Mouse (Mus musculus): ENCODE results near the gene Gm44596. TPM values are rescaled to one million over a fixed set of nuclear protein-coding genes. Genes with fewer than 3 reads are reported as not detected.

Gm44596 gene
- total RNA-seq, 2 experiments from 2014 or later = not detected

DNA sequence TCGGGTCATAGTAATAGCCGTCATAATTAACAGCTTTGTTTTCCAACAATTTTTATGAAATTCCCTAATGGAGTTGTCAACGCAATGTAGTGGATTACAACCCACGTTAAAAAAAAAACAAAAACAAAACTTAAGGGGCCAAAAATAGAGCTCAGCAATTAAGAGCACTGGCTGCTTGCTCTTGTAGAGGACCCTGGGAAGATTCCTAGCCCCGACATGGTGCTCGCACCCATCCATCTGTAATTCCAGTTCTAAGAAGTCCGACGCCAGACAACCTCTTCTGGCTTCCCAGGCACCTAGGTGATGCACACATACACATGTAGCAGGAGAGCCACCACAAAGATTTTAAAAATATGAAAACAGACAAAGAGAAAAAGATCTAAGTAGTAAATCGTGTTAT is 49.7 kb downstream of the Gm44596 start:
- ATAC-seq (ENCODE audit: poor library complexity, severe bottlenecking) = no peak

- no peak for ATAC-seq (ENCODE audit: poor library complexity, severe bottlenecking)
Measured at GRCm38 (mm10) chr6:128427571-128427970, 52.3 kb downstream of the Gm44596 start.

DNA sequence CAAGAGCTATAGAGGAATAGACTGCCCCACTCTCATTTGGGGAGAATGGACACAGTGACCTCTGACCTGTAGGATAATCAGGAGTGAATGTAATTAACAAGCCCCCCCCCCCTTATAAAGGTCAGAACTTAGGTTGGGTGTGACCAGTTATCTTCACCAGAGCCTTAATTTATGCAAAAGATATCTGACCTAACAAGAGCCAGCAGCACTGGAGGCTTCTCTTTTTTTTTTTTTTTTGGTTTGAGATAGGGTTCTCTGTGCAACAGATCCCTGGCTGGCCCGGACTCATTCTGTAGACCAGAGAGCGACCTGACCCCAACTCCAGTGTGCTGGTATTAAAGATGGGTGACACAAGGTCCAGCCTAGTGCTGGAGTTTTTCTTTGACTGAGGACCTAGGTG is 54.0 kb downstream of the Gm44596 start:
- ATAC-seq (ENCODE audit: poor library complexity, severe bottlenecking) = no peak

- no peak for ATAC-seq (ENCODE audit: poor library complexity, severe bottlenecking)
Measured at GRCm38 (mm10) chr6:128429826-128430225, 54.5 kb downstream of the Gm44596 start.

- ATAC-seq (ENCODE audit: poor library complexity, severe bottlenecking) = no peak
Measured at GRCm38 (mm10) chr6:128432356-128432915, 57.1 kb downstream of the Gm44596 start.

DNA sequence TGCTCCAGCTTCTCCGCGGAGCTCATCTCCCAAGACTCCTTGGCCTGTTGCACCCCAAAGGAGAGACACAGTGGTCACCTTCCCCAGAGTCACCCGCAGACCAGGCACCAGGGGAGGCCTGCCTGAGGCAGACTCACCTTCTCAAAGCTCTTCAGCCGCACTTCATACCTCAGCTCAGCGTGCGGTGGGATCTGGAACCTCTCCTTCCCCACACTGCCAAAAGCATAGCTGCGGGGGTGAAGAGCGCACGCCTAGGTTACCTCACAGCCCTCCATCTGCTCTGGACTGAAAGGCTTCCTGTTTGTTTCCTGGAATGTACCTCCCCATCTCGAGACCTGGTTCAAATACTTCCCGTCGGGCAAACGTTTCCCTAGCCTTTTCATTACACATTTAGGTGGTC is 58.3 kb downstream of the Gm44596 start:
- no peak for ATAC-seq (ENCODE audit: poor library complexity, severe bottlenecking)

DNA sequence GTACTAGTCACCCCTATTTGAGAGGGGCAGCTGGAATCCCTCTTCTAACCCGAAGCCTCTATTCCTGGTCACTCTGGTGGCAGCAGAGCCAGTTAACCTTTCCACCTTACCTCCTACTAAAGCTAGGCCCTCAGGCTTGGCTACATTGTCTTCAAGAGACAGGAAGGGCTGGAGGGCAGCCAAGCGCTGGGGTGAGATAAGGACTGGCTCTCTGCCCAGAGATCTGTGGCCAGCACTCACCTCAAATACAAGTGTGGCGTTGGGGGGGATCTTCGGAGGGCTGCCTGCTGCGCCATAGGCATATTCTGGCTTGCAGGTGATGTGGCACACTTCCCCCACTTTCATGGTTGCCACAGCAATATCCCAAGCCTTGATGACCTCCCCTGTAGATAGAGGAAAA is 60.2 kb downstream of the Gm44596 start:
- ATAC-seq (ENCODE audit: poor library complexity, severe bottlenecking) = no peak

DNA sequence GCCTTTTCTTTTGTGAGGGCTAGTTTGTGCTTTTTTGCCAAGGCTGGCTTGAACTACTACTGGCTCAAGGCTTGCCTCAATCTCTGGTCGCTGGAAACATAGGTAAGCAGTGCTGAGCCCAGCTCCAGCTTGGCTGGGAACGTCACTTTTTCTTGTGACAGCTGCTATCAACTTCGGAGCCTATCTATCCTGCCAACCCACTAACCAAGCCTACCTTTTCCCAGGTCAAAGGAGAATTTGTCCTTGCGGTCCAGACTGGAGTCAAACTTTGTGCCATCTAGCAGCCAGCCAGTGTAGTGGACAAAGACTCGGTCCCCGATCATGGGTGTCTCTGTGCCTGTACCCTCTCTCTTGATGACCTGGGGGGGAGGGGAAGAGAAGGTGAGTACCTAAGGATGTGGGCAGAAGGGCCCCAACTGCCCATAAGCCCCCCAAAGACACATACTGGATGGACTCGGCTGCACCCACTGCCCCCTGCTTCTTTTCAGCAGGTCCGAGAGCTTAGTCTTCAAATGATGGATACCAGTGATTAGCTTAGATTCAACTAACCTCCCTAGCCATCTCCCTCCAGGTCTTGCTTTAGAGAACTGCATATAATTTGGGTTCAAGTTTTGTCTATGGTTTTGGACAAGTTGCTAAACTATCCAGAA is 61.2 kb downstream of the Gm44596 start:
- no peak for ATAC-seq (ENCODE audit: poor library complexity, severe bottlenecking)

- 0 out of 2 replicates have a peak, but pooled peaks have one; percentile 0 for ATAC-seq (ENCODE audit: poor library complexity, severe bottlenecking)
Measured at GRCm38 (mm10) chr6:128437288-128437687, 62.0 kb downstream of the Gm44596 start.

GRCm38 (mm10) chr6:128437731-128438316 is 62.5 kb downstream of the Gm44596 start:
- ATAC-seq (ENCODE audit: poor library complexity, severe bottlenecking) = peak; percentile 51

DNA sequence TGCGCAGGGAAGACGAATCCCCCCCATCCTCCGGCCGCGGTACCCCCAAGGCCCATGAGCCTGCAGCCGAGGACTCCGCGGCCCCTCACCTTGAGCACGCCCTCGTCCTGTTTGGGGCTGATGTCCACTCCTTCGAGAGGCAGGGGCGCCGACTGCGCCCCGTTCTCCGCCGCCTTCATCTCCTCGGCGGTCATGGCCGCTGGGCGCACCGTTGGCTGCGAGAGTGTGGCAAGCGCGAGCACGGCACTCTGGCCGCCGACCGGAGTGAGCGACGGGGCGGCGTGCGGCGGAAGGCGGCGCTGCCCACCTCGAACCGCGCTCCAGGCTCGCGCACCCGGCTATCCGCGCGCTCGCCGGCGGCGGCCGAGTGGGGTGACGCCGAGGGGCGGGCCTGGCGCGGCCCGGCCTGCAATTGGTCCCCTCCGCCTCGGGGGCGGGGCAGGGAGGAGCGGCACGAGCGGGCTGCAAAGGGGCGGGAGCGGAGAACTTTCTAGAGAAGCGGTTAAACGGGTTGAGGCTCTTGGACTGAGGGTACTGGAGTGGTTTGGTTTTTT is 63.1 kb downstream of the Gm44596 start, which contains the start of gene Fkbp4:
Gene Fkbp4 (minus strand): TSS at position 361 of the 554 bp plus-strand sequence.
- peak; percentile 91 for ATAC-seq (ENCODE audit: poor library complexity, severe bottlenecking)

DNA sequence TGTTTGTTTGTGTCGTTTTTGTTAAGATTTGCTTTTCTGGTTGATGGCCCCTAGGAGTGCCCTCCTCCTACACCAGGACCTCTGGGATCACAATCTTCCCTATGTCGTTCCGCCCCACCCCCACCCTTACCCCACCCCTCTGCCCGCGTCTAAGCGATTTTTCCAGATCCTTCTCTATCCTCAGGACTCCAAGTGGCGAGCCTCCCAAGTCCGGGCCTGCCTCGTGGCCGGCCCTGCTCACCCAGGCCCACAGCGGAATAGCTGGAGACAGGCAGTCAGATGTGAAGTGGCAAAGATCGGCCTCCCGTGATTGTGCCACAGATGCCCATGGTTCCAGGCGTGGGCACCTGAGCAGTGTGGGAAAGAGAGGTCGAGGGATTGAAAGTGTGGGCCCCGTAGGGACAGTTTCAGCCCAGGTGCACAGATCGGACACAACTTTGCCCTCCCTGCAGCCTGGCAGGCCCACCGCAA is 63.6 kb downstream of the Gm44596 start:
- ATAC-seq (ENCODE audit: poor library complexity, severe bottlenecking) = no peak

DNA sequence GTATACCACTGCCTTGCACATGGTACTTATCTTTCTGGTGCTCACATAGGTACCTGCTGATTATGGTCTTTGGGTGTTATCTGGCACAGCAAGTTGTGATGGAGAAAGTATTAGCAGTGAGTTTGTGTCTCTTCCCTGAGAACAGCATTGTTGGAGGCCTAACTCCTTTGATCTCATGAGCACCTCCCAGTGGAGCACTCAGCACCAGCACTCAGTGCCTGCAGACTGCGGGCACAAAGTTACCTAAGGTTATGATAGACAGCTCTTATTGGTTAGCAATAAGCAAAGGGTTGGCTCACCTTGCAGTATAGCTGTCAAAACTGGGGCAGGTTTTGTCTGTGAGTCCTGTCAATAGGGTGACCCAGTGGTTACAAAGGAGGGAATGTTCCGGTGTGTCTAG is 64.9 kb downstream of the Gm44596 start:
- ATAC-seq (ENCODE audit: poor library complexity, severe bottlenecking) = no peak

DNA sequence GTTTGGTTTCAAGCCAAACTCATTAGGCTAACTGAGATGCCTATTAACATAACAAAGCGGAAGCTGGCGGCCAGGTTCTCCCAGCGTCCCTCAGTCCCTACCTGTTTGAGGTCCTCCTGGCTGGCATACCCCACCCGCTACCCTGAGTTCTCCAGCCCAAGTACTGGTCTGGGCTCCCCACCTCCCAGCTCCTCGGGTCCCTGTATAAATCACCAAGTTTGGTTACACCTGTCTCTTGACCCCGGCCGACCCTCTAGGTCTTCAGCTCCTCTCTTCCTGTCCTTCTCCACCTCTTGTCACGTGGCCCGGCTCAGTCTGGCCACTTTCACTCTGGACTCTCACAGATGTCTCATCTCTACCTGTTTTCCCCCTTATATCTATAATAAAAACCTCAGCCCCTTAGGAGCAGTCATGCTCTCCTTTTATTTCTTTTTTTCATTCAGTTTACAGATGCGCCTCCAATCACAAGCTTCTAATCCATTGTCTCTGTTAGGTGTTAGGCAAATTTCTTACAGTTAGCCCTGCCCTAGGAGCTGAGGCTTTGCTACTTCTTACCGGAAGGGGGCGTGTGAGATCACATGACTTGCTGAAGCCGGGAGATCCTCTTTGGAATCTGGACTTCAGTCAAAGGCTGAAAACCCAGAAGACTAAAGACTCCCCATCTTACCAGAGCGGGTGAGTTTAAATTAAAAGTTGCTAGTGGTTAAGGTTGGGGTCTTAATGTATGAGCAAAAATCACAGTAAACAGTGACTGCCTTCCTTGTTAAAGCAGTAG is 70.6 kb downstream of the Gm44596 start:
- peak; percentile 74 for ATAC-seq (ENCODE audit: poor library complexity, severe bottlenecking)

GRCm38 (mm10) chr6:128447063-128447462 is 71.8 kb downstream of the Gm44596 start:
- no peak for ATAC-seq (ENCODE audit: poor library complexity, severe bottlenecking)

DNA sequence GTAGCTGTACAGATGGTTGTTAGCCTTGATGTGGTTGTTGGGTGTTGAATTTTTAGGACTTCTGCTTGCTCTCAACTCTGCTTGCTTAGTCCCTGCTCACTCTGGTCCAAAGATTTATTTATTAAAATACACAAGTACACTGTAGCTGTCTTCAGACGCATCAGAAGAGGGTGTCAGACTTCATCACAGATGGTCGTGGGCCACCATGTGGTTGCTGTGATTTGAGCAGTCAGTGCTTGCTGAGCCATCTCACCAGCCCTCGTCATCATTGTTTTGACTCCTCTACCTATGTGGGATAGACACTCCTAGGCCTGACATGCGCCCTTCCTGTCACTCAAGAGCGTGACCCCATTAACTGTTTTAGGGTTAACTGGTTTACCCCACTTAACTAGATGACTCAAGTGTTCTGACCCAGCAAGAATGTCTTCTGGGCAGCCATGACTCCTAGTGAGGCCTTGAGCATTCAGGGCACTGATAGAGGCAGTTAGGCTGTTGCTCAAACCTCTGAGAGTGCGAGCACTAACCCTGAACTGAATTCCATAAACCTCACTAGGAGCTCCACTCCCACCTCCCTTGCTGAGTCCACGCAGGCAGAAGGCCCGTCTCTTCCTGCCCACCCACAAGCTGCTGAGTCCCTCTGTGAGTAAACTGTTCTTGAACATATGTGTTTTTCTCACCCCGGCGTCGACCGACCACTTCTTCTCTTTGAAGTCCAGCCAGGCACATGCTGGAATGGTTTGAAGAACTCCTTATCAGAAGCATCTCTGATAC is 80.7 kb downstream of the Gm44596 start:
- ATAC-seq (ENCODE audit: poor library complexity, severe bottlenecking) = no peak

Measured in megakaryocyte, adult 5-6 weeks (primary cell).